Mouse (Mus musculus): ENCODE measurements around the gene Tlr12. TPM values are rescaled to one million over a fixed set of nuclear protein-coding genes. Genes with fewer than 3 reads are reported as not detected.

Tlr12 gene
- total and polyA plus RNA-seq, 3 experiments = 0.04 to 0.14 (median 0.12) TPM

- Histone ChIP-seq H3K36me3 (replicated peaks in 1 of 2; ENCODE audit: control insufficient read depth in 1 of 2, insufficient read depth in 1 of 2, low read length in 1 of 2) (peaks cover 39 to 82% of the 10 kb centered on the region in 2 experiments), H3K9me3 (replicated peaks; ENCODE audit: low read length) (no peaks in the 10 kb centered on the region), H3K27me3 (replicated peaks) (no peaks in the 10 kb centered on the region), H3K4me2 (ENCODE audit: insufficient read depth, low read depth, poor library complexity, severe bottlenecking) (no peak overlapping the region), H3K4me1 (ENCODE audit: control insufficient read depth in 1 of 2, insufficient read depth in 2 of 2) (peaks cover 2 to 24% of the 10 kb centered on the region in 2 experiments; a peak in 3 of 4 replicates), H3K79me2 (replicated peaks; ENCODE audit: control insufficient read depth, extremely low read depth, insufficient read depth, poor library complexity, severe bottlenecking) (no peaks in the 10 kb centered on the region), H3K9ac (ENCODE audit: insufficient read depth, low read depth) (no peak overlapping the region), H3K4me3 (replicated peaks in 1 of 3; ENCODE audit: low read depth in 2 of 3, low read length in 2 of 3, poor library complexity in 1 of 3) (no peak overlapping the region), H3K27ac (ENCODE audit: insufficient read depth, low read depth) (no peak overlapping the region)
- TF ChIP-seq MAZ (IDR thresholded peaks at IDR 0.05; ENCODE audit: low read depth, low read length) (no peak), MYC (IDR thresholded peaks at IDR 0.05; ENCODE audit: low read depth, low read length) (no peak), IRF4 (IDR thresholded peaks at IDR 0.05; ENCODE audit: low read depth, low read length) (no peak), SIN3A (IDR thresholded peaks at IDR 0.05; ENCODE audit: low read length) (no peak), SMC3 (IDR thresholded peaks at IDR 0.05; ENCODE audit: low read depth, low read length) (no peak), CTCF (conservative IDR thresholded peaks at IDR 0.05 in 1 of 2, IDR thresholded peaks at IDR 0.05 in 1 of 2; ENCODE audit: low read depth in 2 of 2, low read length in 2 of 2) (no peak), MXI1 (IDR thresholded peaks at IDR 0.05; ENCODE audit: low read depth, low read length) (no peak), GABPA (IDR thresholded peaks at IDR 0.05; ENCODE audit: insufficient replicate concordance, low read depth, low read length) (no peak), EP300 (IDR thresholded peaks at IDR 0.05; ENCODE audit: low read length) (no peak), UBTF (IDR thresholded peaks at IDR 0.05; ENCODE audit: low read depth, low read length) (no peak), RCOR1 (conservative IDR thresholded peaks at IDR 0.05; ENCODE audit: low read depth, low read length) (no peak), NRF1 (IDR thresholded peaks at IDR 0.05; ENCODE audit: low read depth, low read length) (no peak), USF1 (IDR thresholded peaks at IDR 0.05; ENCODE audit: low read depth, low read length) (no peak), MAFK (IDR thresholded peaks at IDR 0.05; ENCODE audit: insufficient replicate concordance, low read length) (no peak), POLR2A (IDR thresholded peaks at IDR 0.05; ENCODE audit: low read depth, low read length) (no peak), NELFE (IDR thresholded peaks at IDR 0.05; ENCODE audit: low read depth, low read length) (no peak), CHD1 (IDR thresholded peaks at IDR 0.05; ENCODE audit: low read depth, low read length) (no peak), KAT2A (IDR thresholded peaks at IDR 0.05; ENCODE audit: insufficient replicate concordance, low read length) (no peak)
- in situ Hi-C loops (cut with MboI; ENCODE audit: low pct_ligation_motif_present, low pct_unique_long_range_greater_than_20kb, low sequenced_read_pairs) (no loop called here), dilution Hi-C loops (cut with MboI; ENCODE audit: extremely low pct_ligation_motif_present, extremely low pct_unique_long_range_greater_than_20kb, low sequenced_read_pairs) (no loop called here)
- DNase-seq (ENCODE audit: extremely low read depth) = no peak
Measured at GRCm38 (mm10) chr4:128593286-128593685, 25.1 kb downstream of the Tlr12 start.

- H3K79me2 ChIP-seq (replicated peaks; ENCODE audit: control insufficient read depth, extremely low read depth, insufficient read depth, poor library complexity, severe bottlenecking) = no peaks in the 10 kb centered on the region
- H3K36me3 ChIP-seq (replicated peaks in 1 of 2; ENCODE audit: control insufficient read depth in 1 of 2, insufficient read depth in 1 of 2, low read length in 1 of 2) = peaks cover 11 to 63% of the 10 kb centered on the region in 2 experiments
- H3K4me1 ChIP-seq (ENCODE audit: control insufficient read depth in 1 of 2, insufficient read depth in 2 of 2) = no peaks in the 10 kb centered on the region
- peaks cover 36% of the 10 kb centered on the region for H3K9me3 ChIP-seq (replicated peaks; ENCODE audit: low read length)
- no peaks in the 10 kb centered on the region for H3K27me3 ChIP-seq (replicated peaks)
- dilution Hi-C loops (cut with MboI; ENCODE audit: extremely low pct_ligation_motif_present, extremely low pct_unique_long_range_greater_than_20kb, low sequenced_read_pairs) = no loop called here
- no peak overlapping the region for H3K4me2 ChIP-seq (ENCODE audit: insufficient read depth, low read depth, poor library complexity, severe bottlenecking)
- peak; percentile 39 for DNase-seq (ENCODE audit: extremely low read depth)
- H3K9ac ChIP-seq (ENCODE audit: insufficient read depth, low read depth) = no peak overlapping the region
- peak; percentile 12; the same call in 1 of the 2 replicates for TF ChIP-seq SMC3 (IDR thresholded peaks at IDR 0.05; ENCODE audit: low read depth, low read length)
- TF ChIP-seq CTCF (conservative IDR thresholded peaks at IDR 0.05 in 1 of 2, IDR thresholded peaks at IDR 0.05 in 1 of 2; ENCODE audit: low read depth in 2 of 2, low read length in 2 of 2) = peak; percentile 33 to 56; a peak in 3 of 4 replicates
- TF ChIP-seq USF2 (conservative IDR thresholded peaks at IDR 0.05; ENCODE audit: low read depth, low read length) = no peak
- no peak overlapping the region for H3K27ac ChIP-seq (ENCODE audit: insufficient read depth, low read depth)
- in situ Hi-C loops (cut with MboI; ENCODE audit: low pct_ligation_motif_present, low pct_unique_long_range_greater_than_20kb, low sequenced_read_pairs) = no loop called here
- H3K4me3 ChIP-seq (replicated peaks in 1 of 3; ENCODE audit: low read depth in 2 of 3, low read length in 2 of 3, poor library complexity in 1 of 3) = no peak overlapping the region
Measured at GRCm38 (mm10) chr4:128579182-128579581, 39.2 kb downstream of the Tlr12 start.

All from CH12.LX (cell line).